Mouse (Mus musculus) heart, adult 2 months (tissue): ENCODE measurements around the gene Ntf5.

Experiments
- CTCF ChIP-seq: fragments of 200-600 bp; IDR thresholded peaks from 2 replicates; pipeline ENCODE4 v1.8.1; 2022; ENCODE audit warnings: antibody characterized with exemption, mild to moderate bottlenecking, moderate library complexity
- EP300 ChIP-seq: fragments of 200-500 bp; IDR thresholded peaks from 2 replicates; pipeline ENCODE4 v1.6.1; 2011; ENCODE audit warnings: low read depth, low read length, control low read depth; ENCODE audit not compliant: insufficient read depth

DNA sequence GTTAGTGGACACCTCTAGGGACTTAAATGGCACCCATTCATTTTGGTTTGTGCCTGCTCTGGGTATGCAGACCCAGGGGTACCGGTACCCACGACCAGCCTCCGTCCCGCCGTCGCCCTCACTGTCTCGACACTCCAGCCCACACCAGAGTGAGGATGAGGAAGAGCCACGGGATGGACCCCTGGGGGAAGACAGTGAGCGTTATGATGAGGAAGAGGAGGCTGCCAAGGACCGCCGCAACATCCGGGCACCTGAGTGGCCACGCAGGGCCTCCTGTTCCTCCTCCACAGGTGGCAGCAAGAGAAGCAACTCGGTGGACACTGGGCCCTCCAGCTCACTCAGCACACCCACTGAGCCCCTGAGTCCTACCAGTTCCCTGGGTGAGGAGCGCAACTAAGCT lies 41.5 kb downstream of the Ntf5 start:
- TF ChIP-seq CTCF (no peak), EP300 (no peak)
